9 mouse cellular contexts compared by ENCODE assay signal in the genomic region with DNA sequence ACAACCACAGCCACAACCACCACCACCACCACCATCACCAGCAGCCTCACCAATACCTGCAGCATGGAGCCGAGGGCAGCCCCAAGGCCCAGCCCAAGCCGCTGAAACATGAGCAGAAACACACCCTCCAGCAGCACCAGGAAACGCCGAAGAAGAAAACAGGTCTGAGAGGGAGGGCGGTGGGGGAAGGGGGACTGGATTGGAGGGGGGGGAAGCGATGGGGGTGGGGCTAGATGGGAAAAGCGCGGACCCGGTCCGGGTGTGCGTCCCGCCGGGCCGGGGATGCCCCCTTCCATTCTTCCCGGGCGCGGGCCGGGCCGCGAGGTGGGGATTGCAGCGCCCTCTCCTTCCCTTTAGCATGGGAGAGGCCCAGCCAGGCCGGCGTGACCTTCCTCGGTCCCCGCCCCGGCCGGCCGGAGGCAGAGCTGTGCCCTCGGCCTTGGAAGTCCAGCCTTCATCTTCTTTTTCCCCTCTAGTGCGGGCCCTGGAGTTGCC. TPM values are rescaled to one million over a fixed set of nuclear protein-coding genes. Genes with fewer than 3 reads are reported as not detected.
A peak's percentile ranks its signal among the peaks of the same experiment; 100 is the strongest.
DNase-seq lines count a peak whose midpoint lies in the region; ATAC-seq and TF ChIP-seq lines count a peak whose summit lies in the region.
"Had no signal": no experiment of that assay in that cellular context is flagged by ENCODE, and none has a peak within 500 bp of the region (broad histone marks: within the 10 kb centered on the region; RNA-seq: fewer than 3 reads in every experiment).

No protein-coding gene starts in this region.

- H3K4me1 ChIP-seq in small intestine, adult 2 months (ENCODE audit: control insufficient read depth, insufficient read depth, insufficient read length, low read length): peaks cover 2% of the 10 kb centered on the region

- ATAC-seq in erythroid progenitor cell, adult 5-6 weeks (replicated peaks; ENCODE audit: low FRiP score, poor library complexity, severe bottlenecking): peak; percentile 49
- 0 out of 2 replicates have a peak, but pooled peaks have one; percentile 9 for ATAC-seq in megakaryocyte, adult 5-6 weeks (ENCODE audit: poor library complexity, severe bottlenecking)

- under 1% methylated on average over 30 of the region's 30 CpGs for WGBS in small intestine, adult 2 months

- H3K27ac ChIP-seq in small intestine, adult 2 months (ENCODE audit: insufficient read depth, low read depth, low read length): peak overlapping the region; percentile 98

- H3K4me3 ChIP-seq in small intestine, adult 2 months (ENCODE audit: low read depth, low read length): peak overlapping the region; percentile 100

- peak; percentile 53 for DNase-seq in MN1 (ENCODE audit: low spot score)
- DNase-seq in adrenal gland, postnatal 36 days: peak; percentile 70 to 73
- DNase-seq in heart, postnatal 25 days (ENCODE audit: low spot score): peak; percentile 28
- peak; percentile 12 to 19 for DNase-seq in left cerebral cortex, postnatal 14 days (ENCODE audit: low spot score in 2 of 2)
- DNase-seq in yolk sac, embryonic 10.5 days (ENCODE audit: low spot score): no peak

- H3K27me3 ChIP-seq in small intestine, adult 2 months (ENCODE audit: control insufficient read depth, insufficient read depth, low read length): no peaks in the 10 kb centered on the region

- peaks cover under 1% of the 10 kb centered on the region for H3K36me3 ChIP-seq in small intestine, adult 2 months (ENCODE audit: control insufficient read depth, insufficient read depth, low read length)

- no peak for TF ChIP-seq POLR2A in small intestine, adult 2 months (IDR thresholded peaks at IDR 0.05; ENCODE audit: low read depth, low read length)

- intact Hi-C loops in heart, postnatal 25 days (cut with DNase I): no loop called here
- intact Hi-C loops in left cerebral cortex, postnatal 14 days (cut with DNase I): loop anchor here (5.0 kb wide), 1 partner anchor 106 kb away; no protein-coding TSS in a partner anchor

- TF ChIP-seq CTCF in small intestine, adult 2 months (IDR thresholded peaks at IDR 0.05; ENCODE audit: extremely low read depth, insufficient read length, insufficient replicate concordance, low read depth, low read length): no peak

RNA-seq across cellular contexts. Expression of a gene that starts 0.4 kb away (rescaled TPM):
- total RNA-seq in adrenal gland, postnatal 36 days (2021): 10 to 100 TPM; 80.8 to 82.4 TPM
- 21.6 and 37.3 TPM in 2 replicates for total RNA-seq in erythroid progenitor cell, adult 5-6 weeks (2015; ENCODE audit: low replicate concordance)
- 30.0 and 42.2 TPM in 2 replicates for total RNA-seq in erythroid progenitor cell, adult 5-6 weeks (2017; ENCODE audit: low replicate concordance)
- total RNA-seq in heart, postnatal 25 days (2021): 10 to 100 TPM; 45.6 to 54.3 TPM
- total RNA-seq in left cerebral cortex, postnatal 14 days (2021): 10 to 100 TPM; 73.9 to 81.2 TPM
- 64.0 and 69.6 TPM in 2 replicates for total RNA-seq in megakaryocyte, adult 5-6 weeks (2015)
- total RNA-seq in megakaryocyte, adult 5-6 weeks (2017): 75.2 and 90.1 TPM in 2 replicates
- polyA plus RNA-seq in small intestine, adult 2 months (2012; rRNA removed): 5.4 and 11.8 TPM in 2 replicates

RNA-seq across cellular contexts. Expression of a gene that starts 38.7 kb away (rescaled TPM):
- total RNA-seq in adrenal gland, postnatal 36 days (2021): not detected
- not detected in 2 replicates for total RNA-seq in erythroid progenitor cell, adult 5-6 weeks (2015; ENCODE audit: low replicate concordance)
- not detected in 2 replicates for total RNA-seq in erythroid progenitor cell, adult 5-6 weeks (2017; ENCODE audit: low replicate concordance)
- not detected for total RNA-seq in heart, postnatal 25 days (2021)
- total RNA-seq in left cerebral cortex, postnatal 14 days (2021): not detected
- total RNA-seq in megakaryocyte, adult 5-6 weeks (2015): not detected in 2 replicates
- total RNA-seq in megakaryocyte, adult 5-6 weeks (2017): not detected in 2 replicates
- polyA plus RNA-seq in small intestine, adult 2 months (2012; rRNA removed): not detected in 2 replicates
- total RNA-seq: gastrocnemius, postnatal 36 days had no signal
